Mouse (Mus musculus): ENCODE data around the gene Atxn7l1.

DNA sequence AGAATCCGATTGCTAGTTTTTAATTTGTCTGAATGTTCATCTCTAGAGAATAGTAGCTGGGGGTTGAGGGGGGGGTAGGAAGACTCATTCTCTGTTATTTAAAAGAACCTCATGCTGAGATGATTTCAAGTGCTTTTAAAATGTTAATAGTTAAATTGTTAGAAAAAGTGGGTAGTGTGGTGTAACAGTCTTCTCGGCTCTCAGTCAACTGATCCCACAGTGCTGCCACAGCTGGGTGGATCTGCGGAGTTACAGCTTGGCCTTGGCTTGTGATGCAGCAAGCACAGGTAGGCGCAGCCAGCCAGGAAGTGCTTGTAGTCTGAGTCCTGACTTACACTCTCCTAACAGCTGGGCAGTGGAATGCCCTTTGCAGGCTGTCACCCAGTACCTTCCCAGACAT lies 125.7 kb downstream of the Atxn7l1 start:
- TF ChIP-seq POLR2A (IDR thresholded peaks at IDR 0.05; ENCODE audit: insufficient read depth, low read depth, low read length) (no peak), CTCF (IDR thresholded peaks at IDR 0.05; ENCODE audit: insufficient read depth, low read depth, low read length) (no peak)

Measured in olfactory bulb, adult 2 months (tissue).